Mouse (Mus musculus): ENCODE measurements around the gene Gipc3. TPM values are rescaled to one million over a fixed set of nuclear protein-coding genes. Genes with fewer than 3 reads are reported as not detected.

Gipc3 gene
- polyA plus RNA-seq, 1 experiment from 2014 or later = not detected

- Histone ChIP-seq H3K27me3 (ENCODE audit: low read depth, poor library complexity, severe bottlenecking) (peaks cover 81% of the 10 kb centered on the region), H3K4me3 (no peak overlapping the region), H3K9me3 (replicated peaks) (no peaks in the 10 kb centered on the region), H3K36me3 (no peaks in the 10 kb centered on the region), H3K27ac (replicated peaks) (no peak overlapping the region), H3K4me1 (peaks cover 44% of the 10 kb centered on the region)
- WGBS = 35% methylated on average over 6 of the region's 6 CpGs
- DNase-seq (ENCODE audit: low spot score) = peak; percentile 49
Observed at GRCm38 (mm10) chr10:81288601-81289000, 54.5 kb downstream of the Gipc3 start.

GRCm38 (mm10) chr10:81287513-81288157 lies 55.4 kb downstream of the Gipc3 start:
- no peak overlapping the region for H3K4me3 ChIP-seq
- H3K27ac ChIP-seq (replicated peaks) = no peak overlapping the region
- no peaks in the 10 kb centered on the region for H3K36me3 ChIP-seq
- peak; percentile 63 for DNase-seq (ENCODE audit: low spot score)
- peaks cover 90% of the 10 kb centered on the region for H3K27me3 ChIP-seq (ENCODE audit: low read depth, poor library complexity, severe bottlenecking)
- H3K9me3 ChIP-seq (replicated peaks) = no peaks in the 10 kb centered on the region
- peaks cover 45% of the 10 kb centered on the region for H3K4me1 ChIP-seq
- WGBS = 66% methylated on average over 8 of the region's 8 CpGs

- no peaks in the 10 kb centered on the region for H3K9me3 ChIP-seq (replicated peaks)
- peaks cover 88% of the 10 kb centered on the region for H3K27me3 ChIP-seq (ENCODE audit: low read depth, poor library complexity, severe bottlenecking)
- H3K4me3 ChIP-seq = no peak overlapping the region
- peaks cover 45% of the 10 kb centered on the region for H3K4me1 ChIP-seq
- no peaks in the 10 kb centered on the region for H3K36me3 ChIP-seq
- no peak overlapping the region for H3K27ac ChIP-seq (replicated peaks)
- DNase-seq (ENCODE audit: low spot score) = no peak
- WGBS = 51% methylated on average over 6 of the region's 6 CpGs
Observed at GRCm38 (mm10) chr10:81286586-81286985, 56.5 kb downstream of the Gipc3 start.

- Histone ChIP-seq H3K27me3 (ENCODE audit: low read depth, poor library complexity, severe bottlenecking) (peaks cover 84% of the 10 kb centered on the region), H3K4me1 (peaks cover 42% of the 10 kb centered on the region), H3K4me3 (peak overlapping the region; percentile 64), H3K27ac (replicated peaks) (peak overlapping the region; percentile 86), H3K9me3 (replicated peaks) (no peaks in the 10 kb centered on the region), H3K36me3 (no peaks in the 10 kb centered on the region)
- WGBS = 2% methylated on average over 54 of the region's 54 CpGs
- DNase-seq (ENCODE audit: low spot score) = peak; percentile 95
Observed at GRCm38 (mm10) chr10:81285694-81286450, 57.2 kb downstream of the Gipc3 start.

Small RNA genes within 50 kb of the gene (microRNA-seq; reads per million reads assigned to microRNA genes)
- not detected for gene Mir6913

Other genes with a start within 250 kb of the Gipc3 start
- gene Creb3l3, start 244.4 kb downstream of the Gipc3 start, polyA plus RNA-seq (2016; fragmentation: Nextera tagmentation; extraction: Ambion mirVana) = 0.35 and 0.60 TPM in 2 replicates
- 215 TPM in 2 replicates for gene Map2k2, start 237.4 kb downstream of the Gipc3 start, polyA plus RNA-seq (2016; fragmentation: Nextera tagmentation; extraction: Ambion mirVana)
- 7.8 and 9.8 TPM in 2 replicates for gene Zbtb7a, start 208.0 kb downstream of the Gipc3 start, polyA plus RNA-seq (2016; fragmentation: Nextera tagmentation; extraction: Ambion mirVana)
- gene Pias4, start 175.3 kb downstream of the Gipc3 start, polyA plus RNA-seq (2016; fragmentation: Nextera tagmentation; extraction: Ambion mirVana) = 61.4 and 68.5 TPM in 2 replicates
- gene Eef2, start 166.6 kb downstream of the Gipc3 start, polyA plus RNA-seq (2016; fragmentation: Nextera tagmentation; extraction: Ambion mirVana) = 528 and 571 TPM in 2 replicates
- gene Dapk3, start 160.3 kb downstream of the Gipc3 start, polyA plus RNA-seq (2016; fragmentation: Nextera tagmentation; extraction: Ambion mirVana) = 52.7 and 53.3 TPM in 2 replicates
- 0.09 TPM in 1 of 2 replicates, not detected in the other for gene 4930442H23Rik, start 159.4 kb downstream of the Gipc3 start, polyA plus RNA-seq (2016; fragmentation: Nextera tagmentation; extraction: Ambion mirVana)
- gene Nmrk2, start 141.2 kb downstream of the Gipc3 start, polyA plus RNA-seq (2016; fragmentation: Nextera tagmentation; extraction: Ambion mirVana) = not detected in 2 replicates
- gene Atcay, start 112.4 kb downstream of the Gipc3 start, polyA plus RNA-seq (2016; fragmentation: Nextera tagmentation; extraction: Ambion mirVana) = 8.7 and 17.1 TPM in 2 replicates
- gene Zfr2, start 110.1 kb downstream of the Gipc3 start, polyA plus RNA-seq (2016; fragmentation: Nextera tagmentation; extraction: Ambion mirVana) = 3.5 and 6.3 TPM in 2 replicates
- gene Matk, start 90.3 kb downstream of the Gipc3 start, polyA plus RNA-seq (2016; fragmentation: Nextera tagmentation; extraction: Ambion mirVana) = 3.7 and 4.2 TPM in 2 replicates
- gene Mrpl54, start 76.3 kb downstream of the Gipc3 start, polyA plus RNA-seq (2016; fragmentation: Nextera tagmentation; extraction: Ambion mirVana) = 229 and 258 TPM in 2 replicates
- 50.5 and 55.5 TPM in 2 replicates for gene Apba3, start 76.3 kb downstream of the Gipc3 start, polyA plus RNA-seq (2016; fragmentation: Nextera tagmentation; extraction: Ambion mirVana)
- gene Tjp3, start 51.7 kb downstream of the Gipc3 start, polyA plus RNA-seq (2016; fragmentation: Nextera tagmentation; extraction: Ambion mirVana) = 6.5 and 6.9 TPM in 2 replicates
- 55.0 and 60.8 TPM in 2 replicates for gene Pip5k1c, start 50.3 kb downstream of the Gipc3 start, polyA plus RNA-seq (2016; fragmentation: Nextera tagmentation; extraction: Ambion mirVana)
- 53.5 and 53.6 TPM in 2 replicates for gene Cactin, start 22.2 kb downstream of the Gipc3 start, polyA plus RNA-seq (2016; fragmentation: Nextera tagmentation; extraction: Ambion mirVana)
- gene Tbxa2r, start 14.5 kb downstream of the Gipc3 start, polyA plus RNA-seq (2016; fragmentation: Nextera tagmentation; extraction: Ambion mirVana) = 2.9 and 3.3 TPM in 2 replicates
- gene Hmg20b, start 7.2 kb upstream of the Gipc3 start, polyA plus RNA-seq (2016; fragmentation: Nextera tagmentation; extraction: Ambion mirVana) = 102 and 115 TPM in 2 replicates
- gene Mfsd12, start 14.2 kb upstream of the Gipc3 start, polyA plus RNA-seq (2016; fragmentation: Nextera tagmentation; extraction: Ambion mirVana) = 9.3 and 10.6 TPM in 2 replicates
- gene 4930404N11Rik, start 22.6 kb upstream of the Gipc3 start, polyA plus RNA-seq (2016; fragmentation: Nextera tagmentation; extraction: Ambion mirVana) = 0.38 and 0.39 TPM in 2 replicates
- gene Fzr1, start 35.2 kb upstream of the Gipc3 start, polyA plus RNA-seq (2016; fragmentation: Nextera tagmentation; extraction: Ambion mirVana) = 138 and 146 TPM in 2 replicates
- 93.4 and 98.7 TPM in 2 replicates for gene Dohh, start 41.2 kb upstream of the Gipc3 start, polyA plus RNA-seq (2016; fragmentation: Nextera tagmentation; extraction: Ambion mirVana)
- 2.9 and 3.4 TPM in 2 replicates for gene Gm48551, start 41.2 kb upstream of the Gipc3 start, polyA plus RNA-seq (2016; fragmentation: Nextera tagmentation; extraction: Ambion mirVana)
- gene Gm48552, start 45.7 kb upstream of the Gipc3 start, polyA plus RNA-seq (2016; fragmentation: Nextera tagmentation; extraction: Ambion mirVana) = 1.7 and 2.9 TPM in 2 replicates
- gene Smim24, start 49.8 kb upstream of the Gipc3 start, polyA plus RNA-seq (2016; fragmentation: Nextera tagmentation; extraction: Ambion mirVana) = 1.7 and 2.3 TPM in 2 replicates
- 8.7 and 11.7 TPM in 2 replicates for gene Nfic, start 112.4 kb upstream of the Gipc3 start, polyA plus RNA-seq (2016; fragmentation: Nextera tagmentation; extraction: Ambion mirVana)
- 5.0 and 10.8 TPM in 2 replicates for gene Celf5, start 139.4 kb upstream of the Gipc3 start, polyA plus RNA-seq (2016; fragmentation: Nextera tagmentation; extraction: Ambion mirVana)
- gene Ncln, start 153.1 kb upstream of the Gipc3 start, polyA plus RNA-seq (2016; fragmentation: Nextera tagmentation; extraction: Ambion mirVana) = 84.5 and 87.5 TPM in 2 replicates
- 0.37 and 0.89 TPM in 2 replicates for gene S1pr4, start 156.9 kb upstream of the Gipc3 start, polyA plus RNA-seq (2016; fragmentation: Nextera tagmentation; extraction: Ambion mirVana)
- 0.53 and 0.85 TPM in 2 replicates for gene Gna15, start 181.0 kb upstream of the Gipc3 start, polyA plus RNA-seq (2016; fragmentation: Nextera tagmentation; extraction: Ambion mirVana)
- 70.7 and 73.7 TPM in 2 replicates for gene Gna11, start 201.9 kb upstream of the Gipc3 start, polyA plus RNA-seq (2016; fragmentation: Nextera tagmentation; extraction: Ambion mirVana)
- 334 and 467 TPM in 2 replicates for gene Aes, start 216.2 kb upstream of the Gipc3 start, polyA plus RNA-seq (2016; fragmentation: Nextera tagmentation; extraction: Ambion mirVana)
- gene Tle2, start 231.3 kb upstream of the Gipc3 start, polyA plus RNA-seq (2016; fragmentation: Nextera tagmentation; extraction: Ambion mirVana) = 9.7 and 13.5 TPM in 2 replicates

All from midbrain, embryonic 10.5 days (tissue).